In the genomic region with DNA sequence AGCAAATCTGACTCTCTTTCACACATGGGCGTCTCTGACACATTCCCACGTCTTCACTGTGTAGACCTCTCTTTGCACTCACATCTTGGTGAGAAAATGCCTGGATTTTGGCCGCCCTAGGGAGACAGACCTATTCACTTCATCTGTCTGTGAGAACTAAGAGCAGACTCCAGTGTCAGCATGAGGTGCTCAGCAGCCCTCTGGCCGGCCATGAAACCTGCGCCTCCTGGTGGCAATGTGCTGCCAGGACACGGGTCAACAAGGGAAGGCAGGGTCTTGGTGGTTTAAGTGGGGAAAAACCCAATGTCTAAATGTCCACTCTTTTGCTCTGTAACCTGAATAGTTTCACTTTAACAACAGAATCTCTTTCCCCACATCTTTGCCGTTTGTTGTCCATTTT, we compare ENCODE assay signal across 10 mouse cellular contexts. TPM values are rescaled to one million over a fixed set of nuclear protein-coding genes. Genes with fewer than 3 reads are reported as not detected.
DNase-seq lines count a peak whose midpoint lies in the region; ATAC-seq and TF ChIP-seq lines count a peak whose summit lies in the region.
"Had no signal": no experiment of that assay in that cellular context is flagged by ENCODE, and none has a peak within 500 bp of the region (broad histone marks: within the 10 kb centered on the region; RNA-seq: fewer than 3 reads in every experiment).

No protein-coding gene starts in this region.

- no peak overlapping the region for H3K4me2 ChIP-seq in kidney, embryonic 16.5 days (replicated peaks; ENCODE audit: low read depth, low read length)
- no peak overlapping the region for H3K4me2 ChIP-seq in CH12.LX (ENCODE audit: insufficient read depth, low read depth, poor library complexity, severe bottlenecking)
- H3K4me2 ChIP-seq in liver, embryonic 14.5 days (ENCODE audit: low read depth): no peak overlapping the region
- no peak overlapping the region for H3K4me2 ChIP-seq in midbrain, embryonic 11.5 days
- H3K4me2 ChIP-seq: embryonic facial prominence, embryonic 13.5 days; liver, embryonic 15.5 days had no signal

- in situ Hi-C loops in CH12.LX (cut with MboI; ENCODE audit: low pct_ligation_motif_present, low pct_unique_long_range_greater_than_20kb, low sequenced_read_pairs): loop anchor here (25.0 kb wide), 1 partner anchor 523 kb away; no protein-coding TSS in a partner anchor

- H3K79me2 ChIP-seq in CH12.LX (replicated peaks; ENCODE audit: control insufficient read depth, extremely low read depth, insufficient read depth, poor library complexity, severe bottlenecking): no peaks in the 10 kb centered on the region

- TF ChIP-seq CTCF in CH12.LX (conservative IDR thresholded peaks at IDR 0.05 in 1 of 2, IDR thresholded peaks at IDR 0.05 in 1 of 2; ENCODE audit: low read depth in 2 of 2, low read length in 2 of 2): peak; percentile 90 to 91
- TF ChIP-seq CTCF in liver, embryonic 14.5 days (IDR thresholded peaks at IDR 0.05; ENCODE audit: low read depth): peak; percentile 94

- H3K36me3 ChIP-seq in kidney, embryonic 16.5 days (ENCODE audit: insufficient read depth, low read length): peaks cover 33% of the 10 kb centered on the region
- H3K36me3 ChIP-seq in CH12.LX (replicated peaks in 1 of 2; ENCODE audit: control insufficient read depth in 1 of 2, insufficient read depth in 1 of 2, low read length in 1 of 2): peaks cover 0 to 73% of the 10 kb centered on the region in 2 experiments
- H3K36me3 ChIP-seq in liver, embryonic 14.5 days (replicated peaks; ENCODE audit: control insufficient read depth, insufficient read depth, low read depth): no peaks in the 10 kb centered on the region
- H3K36me3 ChIP-seq in midbrain, embryonic 11.5 days (ENCODE audit: control insufficient read depth, insufficient read depth, low read length): no peaks in the 10 kb centered on the region

- no peak overlapping the region for H3K4me3 ChIP-seq in kidney, embryonic 16.5 days (ENCODE audit: low read length)
- H3K4me3 ChIP-seq in CH12.LX (replicated peaks in 1 of 3; ENCODE audit: low read depth in 2 of 3, low read length in 2 of 3, poor library complexity in 1 of 3): peak overlapping the region in 1 of 3 experiments; percentile 33
- H3K4me3 ChIP-seq in liver, embryonic 14.5 days (ENCODE audit: insufficient read depth in 1 of 2, low read depth in 2 of 2, low read length in 2 of 2): no peak overlapping the region
- H3K4me3 ChIP-seq in midbrain, embryonic 11.5 days (ENCODE audit: low read depth, low read length): no peak overlapping the region
- H3K4me3 ChIP-seq: embryonic facial prominence, embryonic 13.5 days; liver, embryonic 15.5 days had no signal

- no peaks in the 10 kb centered on the region for H3K27me3 ChIP-seq in kidney, embryonic 16.5 days (ENCODE audit: insufficient read depth, low read length)
- no peaks in the 10 kb centered on the region for H3K27me3 ChIP-seq in CH12.LX (replicated peaks)
- H3K27me3 ChIP-seq in liver, embryonic 14.5 days (ENCODE audit: control insufficient read depth, insufficient read depth, low read length): no peaks in the 10 kb centered on the region
- no peaks in the 10 kb centered on the region for H3K27me3 ChIP-seq in midbrain, embryonic 11.5 days (ENCODE audit: control insufficient read depth, insufficient read depth, low read length)
- H3K27me3 ChIP-seq: embryonic facial prominence, embryonic 13.5 days; liver, embryonic 15.5 days had no signal

- dilution Hi-C loops in CH12.LX (cut with MboI; ENCODE audit: extremely low pct_ligation_motif_present, extremely low pct_unique_long_range_greater_than_20kb, low sequenced_read_pairs): no loop called here

- H3K27ac ChIP-seq in kidney, embryonic 16.5 days (ENCODE audit: low read length): no peak overlapping the region
- no peak overlapping the region for H3K27ac ChIP-seq in CH12.LX (ENCODE audit: insufficient read depth, low read depth)
- no peak overlapping the region for H3K27ac ChIP-seq in liver, embryonic 14.5 days
- H3K27ac ChIP-seq in midbrain, embryonic 11.5 days (ENCODE audit: low read depth, low read length): no peak overlapping the region
- H3K27ac ChIP-seq: embryonic facial prominence, embryonic 13.5 days; liver, embryonic 15.5 days had no signal

- TF ChIP-seq EP300 in CH12.LX (IDR thresholded peaks at IDR 0.05; ENCODE audit: low read length): no peak
- TF ChIP-seq EP300 in liver, embryonic 14.5 days (IDR thresholded peaks at IDR 0.05; ENCODE audit: low read depth): no peak

- H3K4me1 ChIP-seq in kidney, embryonic 16.5 days (ENCODE audit: insufficient read depth, low read length): no peaks in the 10 kb centered on the region
- H3K4me1 ChIP-seq in CH12.LX (ENCODE audit: control insufficient read depth in 1 of 2, insufficient read depth in 2 of 2): peaks cover 11 to 27% of the 10 kb centered on the region in 2 experiments
- H3K4me1 ChIP-seq in liver, embryonic 14.5 days (replicated peaks; ENCODE audit: control insufficient read depth in 2 of 2, insufficient read depth in 2 of 2, low read length in 1 of 2): no peaks in the 10 kb centered on the region
- H3K4me1 ChIP-seq in midbrain, embryonic 11.5 days (ENCODE audit: control insufficient read depth, insufficient read depth, low read length): peaks cover 5% of the 10 kb centered on the region; the same call in 1 of the 2 replicates
- H3K4me1 ChIP-seq: liver, embryonic 15.5 days had no signal

- ATAC-seq in kidney, embryonic 16.5 days (ENCODE audit: low FRiP score, low TSS enrichment): no peak; the same call in 1 of the 2 replicates
- no peak for ATAC-seq in liver, embryonic 14.5 days (ENCODE audit: insufficient read depth)
- ATAC-seq in midbrain, embryonic 11.5 days (ENCODE audit: low FRiP score): no peak

- DNase-seq in kidney, adult 18-20 months: peak; percentile 61
- peak; percentile 63 for DNase-seq in CH12.LX (ENCODE audit: extremely low read depth)
- peak; percentile 75 for DNase-seq in adrenal gland, postnatal 25 days
- peak; percentile 53 for DNase-seq in forelimb bud, embryonic 11.5 days (ENCODE audit: low read depth, low spot score)
- DNase-seq in liver, embryonic 14.5 days (ENCODE audit: low read depth in 3 of 3, low spot score in 3 of 3): peak in 1 of 3 experiments; percentile 28
- peak; percentile 26 for DNase-seq in spleen, adult 12 weeks (ENCODE audit: low spot score)
- DNase-seq in midbrain, embryonic 11.5 days (ENCODE audit: low spot score, missing footprints): no peak

- no peaks in the 10 kb centered on the region for H3K9me3 ChIP-seq in kidney, embryonic 16.5 days (ENCODE audit: low read length)
- no peaks in the 10 kb centered on the region for H3K9me3 ChIP-seq in CH12.LX (replicated peaks; ENCODE audit: low read length)
- H3K9me3 ChIP-seq in liver, embryonic 14.5 days (ENCODE audit: control insufficient read depth, low read length): no peaks in the 10 kb centered on the region
- no peaks in the 10 kb centered on the region for H3K9me3 ChIP-seq in midbrain, embryonic 11.5 days (ENCODE audit: control insufficient read depth, low read length)
- H3K9me3 ChIP-seq: embryonic facial prominence, embryonic 13.5 days; liver, embryonic 15.5 days had no signal

- WGBS in kidney, embryonic 16.5 days: 34% methylated on average over 7 of the region's 7 CpGs
- WGBS in liver, embryonic 14.5 days (ENCODE audit: insufficient replicate concordance): 20% methylated on average over 7 of the region's 7 CpGs
- WGBS in midbrain, embryonic 11.5 days: 30% methylated on average over 7 of the region's 7 CpGs

- peak; percentile 71 for TF ChIP-seq RAD21 in CH12.LX (IDR thresholded peaks at IDR 0.05; ENCODE audit: low read depth, low read length)

- TF ChIP-seq POLR2A in CH12.LX (IDR thresholded peaks at IDR 0.05; ENCODE audit: low read depth, low read length): no peak

- H3K9ac ChIP-seq in kidney, embryonic 16.5 days (replicated peaks; ENCODE audit: low read length): no peak overlapping the region
- no peak overlapping the region for H3K9ac ChIP-seq in CH12.LX (ENCODE audit: insufficient read depth, low read depth)
- no peak overlapping the region for H3K9ac ChIP-seq in liver, embryonic 14.5 days (replicated peaks)
- no peak overlapping the region for H3K9ac ChIP-seq in midbrain, embryonic 11.5 days (ENCODE audit: low read length)
- H3K9ac ChIP-seq: embryonic facial prominence, embryonic 13.5 days; liver, embryonic 15.5 days had no signal

TF ChIP-seq in CH12.LX, 34 proteins besides CTCF, POLR2A, EP300 and RAD21 (continues in another document):
- TF ChIP-seq BHLHE40 (IDR thresholded peaks at IDR 0.05; ENCODE audit: low read depth, low read length) (no peak), ZC3H11A (IDR thresholded peaks at IDR 0.05; ENCODE audit: low read depth, low read length) (peak; percentile 51), IRF4 (IDR thresholded peaks at IDR 0.05; ENCODE audit: low read depth, low read length) (peak; percentile 59), NRF1 (IDR thresholded peaks at IDR 0.05; ENCODE audit: low read depth, low read length) (no peak)

RNA-seq across cellular contexts. Expression of gene Tecpr1, which starts 9.0 kb away (rescaled TPM):
- 24.3 and 26.0 TPM in 2 replicates for polyA plus RNA-seq in kidney, embryonic 16.5 days (2015; fragmentation: Nextera tagmentation; extraction: Ambion mirVana)
- total RNA-seq in CH12.LX (2012; rRNA removed) (5.3 and 6.0 TPM in 2 replicates), CH12.LX (2014; rRNA removed) (2.2 and 2.8 TPM in 2 replicates)
- 5.8 and 6.2 TPM in 2 replicates for polyA plus RNA-seq in CH12.LX (2012; ENCODE audit: insufficient read length, low read depth)
- 101 and 107 TPM in 2 replicates for total RNA-seq in adrenal gland, postnatal 25 days (2021)
- polyA plus RNA-seq in liver, embryonic 14.5 days (2012; rRNA removed): 2.0 and 2.6 TPM in 2 replicates
- polyA plus RNA-seq in liver, embryonic 14.5 days (2014; fragmentation: Nextera tagmentation; extraction: Ambion mirVana): 1.3 and 1.4 TPM in 2 replicates
- polyA plus RNA-seq in midbrain, embryonic 11.5 days (2014; fragmentation: Nextera tagmentation; extraction: Ambion mirVana): 13.1 TPM in 2 replicates

RNA-seq across cellular contexts. Expression of gene Bhlha15, which starts 24.4 kb away (rescaled TPM):
- 0.55 and 0.74 TPM in 2 replicates for polyA plus RNA-seq in kidney, embryonic 16.5 days (2015; fragmentation: Nextera tagmentation; extraction: Ambion mirVana)
- total RNA-seq in CH12.LX (2012; rRNA removed): 6.1 and 9.1 TPM in 2 replicates
- 0.90 and 1.00 TPM in 2 replicates for total RNA-seq in CH12.LX (2014; rRNA removed)
- 4.0 TPM in 2 replicates for polyA plus RNA-seq in CH12.LX (2012; ENCODE audit: insufficient read length, low read depth)
- 0.61 and 0.62 TPM in 2 replicates for total RNA-seq in adrenal gland, postnatal 25 days (2021)
- polyA plus RNA-seq in liver, embryonic 14.5 days (2012; rRNA removed): 0.39 and 0.42 TPM in 2 replicates
- 0.28 and 0.38 TPM in 2 replicates for polyA plus RNA-seq in liver, embryonic 14.5 days (2014; fragmentation: Nextera tagmentation; extraction: Ambion mirVana)
- not detected in 2 replicates for polyA plus RNA-seq in midbrain, embryonic 11.5 days (2014; fragmentation: Nextera tagmentation; extraction: Ambion mirVana)

RNA-seq across cellular contexts. Expression of gene Bri3, which starts 29.8 kb away (rescaled TPM):
- polyA plus RNA-seq in kidney, embryonic 16.5 days (2015; fragmentation: Nextera tagmentation; extraction: Ambion mirVana): 112 and 118 TPM in 2 replicates
- total RNA-seq in CH12.LX (2012; rRNA removed) (18.0 and 20.3 TPM in 2 replicates), CH12.LX (2014; rRNA removed) (9.3 and 12.6 TPM in 2 replicates)
- polyA plus RNA-seq in CH12.LX (2012; ENCODE audit: insufficient read length, low read depth): 41.7 and 44.0 TPM in 2 replicates
- 110 and 114 TPM in 2 replicates for total RNA-seq in adrenal gland, postnatal 25 days (2021)
- polyA plus RNA-seq in liver, embryonic 14.5 days (2012; rRNA removed): 9.0 and 12.1 TPM in 2 replicates
- 15.9 and 18.5 TPM in 2 replicates for polyA plus RNA-seq in liver, embryonic 14.5 days (2014; fragmentation: Nextera tagmentation; extraction: Ambion mirVana)
- polyA plus RNA-seq in midbrain, embryonic 11.5 days (2014; fragmentation: Nextera tagmentation; extraction: Ambion mirVana): 123 and 130 TPM in 2 replicates
